Mouse (Mus musculus) small intestine, adult 2 months (tissue): ENCODE data around the gene Akap13. TPM values are rescaled to one million over a fixed set of nuclear protein-coding genes. Genes with fewer than 3 reads are reported as not detected.

Experiments used
- H3K27ac ChIP-seq: fragments of 200-500 bp; 2 replicates; pipeline ENCODE4 v1.5.1; 2012; ENCODE audit warnings: low read depth, low read length, control low read depth, inconsistent platforms; ENCODE audit not compliant: insufficient read depth
- H3K27me3 ChIP-seq: fragments of 200-500 bp; 2 replicates; pipeline ENCODE4 v1.6.1; 2012; ENCODE audit warnings: mild to moderate bottlenecking, moderate library complexity, low read length, inconsistent platforms; ENCODE audit not compliant: control insufficient read depth, insufficient read depth
- H3K36me3 ChIP-seq: fragments of 200-500 bp; 2 replicates; pipeline ENCODE4 v1.6.1; 2012; ENCODE audit warnings: mild to moderate bottlenecking, low read length, control low read depth, inconsistent platforms; ENCODE audit not compliant: control insufficient read depth, insufficient read depth
- H3K4me1 ChIP-seq: fragments of 200-500 bp; 2 replicates; pipeline ENCODE4 v1.6.1; 2012; ENCODE audit warnings: low read length, inconsistent platforms, mixed read lengths; ENCODE audit not compliant: control insufficient read depth, insufficient read depth, insufficient read length
- H3K4me3 ChIP-seq: fragments of 200-500 bp; 2 replicates; pipeline ENCODE4 v1.5.1; 2012; ENCODE audit warnings: low read depth, mild to moderate bottlenecking, control low read depth, inconsistent platforms, low read length, moderate library complexity
- CTCF ChIP-seq: fragments of 200-500 bp; IDR thresholded peaks from 2 replicates; pipeline ENCODE4 v1.5.1; 2012; ENCODE audit warnings: low read depth, mild to moderate bottlenecking, control low read depth, inconsistent platforms, low read length, moderate library complexity, mixed read lengths; ENCODE audit not compliant: insufficient replicate concordance, insufficient read length; ENCODE audit errors: extremely low read depth
- POLR2A ChIP-seq: fragments of 200-500 bp; IDR thresholded peaks from 2 replicates; pipeline ENCODE4 v1.6.1; 2012; ENCODE audit warnings: low read depth, mild to moderate bottlenecking, control low read depth, inconsistent platforms, low read length, moderate library complexity
- WGBS: fragments of 180-500 bp; shearing (Covaris S2); methylation state at CpG from one replicate; pipeline ENCODE4 v1.1.7; 2018; 5-methylcytosine and 5-hydroxymethylcytosine counted together
- polyA plus RNA-seq: library from polyadenylated mRNA; depleted of rRNA; stranded (reverse); fragments of >200 nt; gene quantifications from 2 replicates; pipeline ENCODE4 v1.2.3, GENCODE M21; 2012

The Akap13 gene
- polyA plus RNA-seq, 1 experiment = 15.8 TPM

DNA sequence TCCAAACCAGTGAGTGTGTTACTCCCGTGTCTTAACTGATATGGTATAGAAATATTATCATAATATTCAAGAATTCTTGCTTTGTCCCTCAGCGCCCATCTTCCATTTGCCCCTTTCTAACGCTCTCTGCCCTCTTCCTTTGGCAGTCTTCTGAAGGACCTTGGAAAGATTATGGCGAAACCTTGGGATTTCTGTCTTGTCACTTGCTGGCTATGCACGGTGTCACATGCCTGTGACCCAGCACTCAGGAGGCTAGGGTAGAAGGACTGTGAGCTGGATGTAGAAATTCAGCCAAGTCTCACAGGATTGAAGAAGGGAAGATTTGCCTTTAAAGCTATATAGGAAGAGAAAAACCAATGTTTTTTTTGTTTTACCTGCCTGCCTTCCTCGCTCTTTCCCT, 212.2 kb downstream of the Akap13 start:
- Histone ChIP-seq H3K27ac (no peak overlapping the region), H3K4me1 (peaks cover 3% of the 10 kb centered on the region; the same call in 1 of the 2 replicates), H3K4me3 (no peak overlapping the region), H3K27me3 (no peaks in the 10 kb centered on the region), H3K36me3 (peaks cover 30% of the 10 kb centered on the region)
- 90% methylated on average over 6 of the region's 6 CpGs for WGBS
- no peak for TF ChIP-seq CTCF
- no peak for TF ChIP-seq POLR2A

DNA sequence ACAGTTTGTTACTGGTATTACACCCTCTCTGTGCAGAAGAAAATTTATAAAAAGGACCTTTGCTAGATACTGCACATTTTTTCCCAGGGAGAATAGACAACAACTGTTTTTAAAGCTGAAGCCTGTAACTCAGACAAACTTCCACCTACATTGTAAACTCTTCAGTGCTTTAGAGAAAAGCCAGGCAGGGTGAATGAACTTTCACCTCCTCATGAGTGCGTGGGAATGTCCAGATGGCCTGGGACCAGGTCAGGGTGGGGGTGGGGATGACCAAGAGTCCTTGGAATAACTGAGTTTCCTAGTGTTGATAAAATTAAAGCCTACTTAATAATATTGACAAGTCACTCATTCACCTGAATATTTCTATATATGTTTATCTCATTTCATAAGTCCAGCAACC, 213.1 kb downstream of the Akap13 start:
- WGBS = 67% methylated on average over 1 of the region's 1 CpGs
- H3K4me3 ChIP-seq = no peak overlapping the region
- peaks cover 3% of the 10 kb centered on the region; the same call in 1 of the 2 replicates for H3K4me1 ChIP-seq
- TF ChIP-seq POLR2A = no peak
- TF ChIP-seq CTCF = no peak
- peaks cover 28% of the 10 kb centered on the region for H3K36me3 ChIP-seq
- no peak overlapping the region for H3K27ac ChIP-seq
- no peaks in the 10 kb centered on the region for H3K27me3 ChIP-seq

DNA sequence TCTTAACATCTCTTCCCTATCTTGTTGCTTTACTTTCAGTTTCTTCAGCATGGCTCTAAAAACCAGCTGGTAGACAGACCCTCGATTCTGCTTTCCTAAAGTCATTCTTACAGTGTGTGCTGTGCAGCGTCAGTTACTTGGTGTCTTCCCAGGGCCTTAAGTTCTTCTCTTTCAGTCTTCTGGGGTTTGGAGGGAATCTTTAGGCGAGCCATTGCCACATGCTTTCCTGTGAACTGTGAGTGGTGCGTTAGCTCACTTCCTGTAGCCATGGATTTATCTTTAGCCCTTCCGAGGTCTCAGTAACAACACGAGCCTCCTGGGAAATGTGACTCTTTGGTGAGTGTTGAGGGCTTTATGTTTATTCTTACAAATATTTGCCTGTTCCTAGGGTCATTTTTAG, 214.1 kb downstream of the Akap13 start:
- Histone ChIP-seq H3K36me3 (peaks cover 22% of the 10 kb centered on the region), H3K4me3 (no peak overlapping the region), H3K27ac (peak overlapping the region; percentile 29; the same call in 1 of the 2 replicates), H3K27me3 (no peaks in the 10 kb centered on the region), H3K4me1 (peaks cover 3% of the 10 kb centered on the region; the same call in 1 of the 2 replicates)
- TF ChIP-seq POLR2A (no peak), CTCF (no peak)
- 66% methylated on average over 6 of the region's 6 CpGs for WGBS

DNA sequence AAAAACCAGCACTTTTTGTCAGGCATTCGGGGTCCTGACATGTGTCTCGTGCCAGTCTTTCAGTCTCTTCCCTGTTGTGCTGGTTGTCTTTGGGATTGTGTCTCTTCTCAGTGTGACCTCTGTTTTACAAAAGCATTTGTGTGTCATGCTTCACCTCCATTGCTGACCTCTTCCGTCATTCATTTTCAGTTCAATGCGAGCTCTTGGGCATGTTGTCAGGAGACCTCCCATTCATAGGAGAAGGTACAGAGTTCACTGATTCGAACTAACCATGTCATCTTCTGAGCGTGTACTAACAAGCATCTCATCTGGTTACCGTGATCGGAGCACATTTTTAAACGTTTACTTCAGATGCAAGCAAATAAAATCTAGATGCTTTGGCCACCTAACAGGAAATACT, 224.3 kb downstream of the Akap13 start:
- peaks cover 22% of the 10 kb centered on the region for H3K36me3 ChIP-seq

DNA sequence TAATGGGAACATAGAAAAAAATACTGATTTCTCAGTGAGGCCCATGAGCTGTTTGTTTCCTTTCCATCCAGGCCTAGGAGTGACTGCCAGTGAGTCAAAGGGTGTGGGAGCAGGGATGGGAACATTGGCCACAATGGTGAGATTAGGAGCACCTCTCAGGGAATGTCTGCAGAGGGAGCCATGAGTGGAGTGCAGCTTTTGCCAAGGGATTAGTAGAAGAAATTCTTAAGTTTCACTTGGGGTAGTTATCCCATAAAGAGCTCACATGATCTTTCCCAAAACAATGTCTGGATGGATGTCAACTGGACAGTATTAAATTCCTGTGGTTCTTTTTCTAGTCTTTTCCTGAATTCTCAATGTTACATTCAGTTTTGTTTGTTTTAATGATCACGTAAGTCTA, 227.6 kb downstream of the Akap13 start:
- peaks cover 3% of the 10 kb centered on the region; the same call in 1 of the 2 replicates for H3K4me1 ChIP-seq
- no peaks in the 10 kb centered on the region for H3K27me3 ChIP-seq
- no peak overlapping the region for H3K27ac ChIP-seq
- H3K36me3 ChIP-seq = peaks cover 28% of the 10 kb centered on the region
- H3K4me3 ChIP-seq = no peak overlapping the region
- WGBS = 97% methylated on average over 1 of the region's 1 CpGs
- TF ChIP-seq POLR2A = no peak
- TF ChIP-seq CTCF = no peak

More for the DNA sequence above, 224.3 kb downstream of the Akap13 start:
- no peaks in the 10 kb centered on the region for H3K4me1 ChIP-seq
- no peaks in the 10 kb centered on the region for H3K27me3 ChIP-seq
- H3K4me3 ChIP-seq = no peak overlapping the region
- no peak overlapping the region for H3K27ac ChIP-seq
- no peak for TF ChIP-seq POLR2A
- TF ChIP-seq CTCF = no peak
- 88% methylated on average over 9 of the region's 9 CpGs for WGBS

DNA sequence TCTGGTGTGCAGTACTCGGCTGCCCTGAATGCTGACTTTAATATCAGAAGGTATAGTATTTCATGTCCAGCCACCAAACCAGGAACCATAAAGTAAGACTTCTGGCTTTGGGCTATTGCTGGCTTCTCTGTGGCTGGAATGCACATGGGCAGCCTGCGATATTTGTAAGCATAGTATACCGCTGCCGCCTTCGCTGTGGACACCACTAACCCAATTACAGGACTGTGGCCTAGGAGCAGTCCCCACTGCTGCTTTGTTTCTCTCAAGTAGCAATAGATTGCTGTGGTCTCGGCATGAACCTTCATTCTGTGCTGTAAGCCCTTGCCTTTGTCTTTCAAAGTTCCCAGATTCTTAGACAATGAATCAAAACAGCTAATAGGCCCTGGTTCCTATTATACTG, 228.1 kb downstream of the Akap13 start:
- H3K27me3 ChIP-seq = no peaks in the 10 kb centered on the region
- no peak for TF ChIP-seq POLR2A
- TF ChIP-seq CTCF = no peak
- H3K27ac ChIP-seq = no peak overlapping the region
- peaks cover 27% of the 10 kb centered on the region for H3K36me3 ChIP-seq
- H3K4me1 ChIP-seq = peaks cover 3% of the 10 kb centered on the region; the same call in 1 of the 2 replicates
- no peak overlapping the region for H3K4me3 ChIP-seq
- 97% methylated on average over 6 of the region's 6 CpGs for WGBS

DNA sequence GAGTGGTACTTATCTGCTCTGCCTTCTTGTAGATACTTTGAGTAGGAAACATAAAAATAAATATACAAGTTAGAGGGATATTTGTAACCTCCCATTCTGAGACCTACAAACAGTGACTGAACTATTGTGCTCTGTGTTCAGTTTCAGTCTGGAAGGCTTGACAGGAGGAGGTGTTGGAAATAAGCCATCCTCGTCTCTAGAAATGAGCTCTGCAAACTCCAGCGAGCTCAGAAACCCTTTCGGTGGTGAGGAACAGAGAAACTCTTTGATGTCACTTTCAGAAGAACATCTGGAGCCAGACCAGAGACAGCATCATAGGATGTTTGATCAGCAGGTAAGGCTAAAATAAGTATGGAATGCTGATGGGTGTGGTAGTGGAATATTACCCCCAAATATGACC, 229.6 kb downstream of the Akap13 start:
- peaks cover 33% of the 10 kb centered on the region for H3K36me3 ChIP-seq
- WGBS = 70% methylated on average over 3 of the region's 3 CpGs
- no peak overlapping the region for H3K27ac ChIP-seq
- H3K27me3 ChIP-seq = no peaks in the 10 kb centered on the region
- H3K4me3 ChIP-seq = no peak overlapping the region
- no peak for TF ChIP-seq POLR2A
- TF ChIP-seq CTCF = no peak
- peaks cover 3% of the 10 kb centered on the region; the same call in 1 of the 2 replicates for H3K4me1 ChIP-seq
